Mouse (Mus musculus) hindbrain, postnatal 0 days (tissue): ENCODE data around the gene Zcchc12. TPM values are rescaled to one million over a fixed set of nuclear protein-coding genes. Genes with fewer than 3 reads are reported as not detected.

ENCODE experiments used
- ATAC-seq: fragments of 200-750 bp; cut with Nextera tagmentation; 2 replicates; pipeline ENCODE4 v1.8.0; 2017; ENCODE audit warnings: mild to moderate bottlenecking, moderate TSS enrichment, moderate library complexity
- DNase-seq: peaks from one replicate; pipeline ENCODE4 v3.0.0-alpha.2; 2015; ENCODE audit warnings: low spot score
- H3K27ac ChIP-seq: fragments of 300-500 bp; sonication (generic); 2 replicates; pipeline ENCODE4 v1.5.1; 2014; ENCODE audit warnings: mild to moderate bottlenecking
- H3K27me3 ChIP-seq: fragments of 300-500 bp; sonication (generic); 2 replicates; pipeline ENCODE4 v1.6.1; 2014; ENCODE audit warnings: low read length, mixed read lengths; ENCODE audit not compliant: insufficient read depth
- H3K36me3 ChIP-seq: fragments of 300-500 bp; sonication (generic); 2 replicates; pipeline ENCODE4 v1.6.1; 2014; ENCODE audit warnings: low read length, mixed read lengths; ENCODE audit not compliant: insufficient read depth
- H3K4me1 ChIP-seq: fragments of 300-500 bp; sonication (generic); 2 replicates; pipeline ENCODE4 v1.6.1; 2014; ENCODE audit warnings: antibody characterized with exemption, low read length, mixed read lengths; ENCODE audit not compliant: insufficient read depth
- H3K4me2 ChIP-seq: fragments of 300-500 bp; sonication (generic); 2 replicates; pipeline ENCODE4 v1.6.1; 2014; ENCODE audit warnings: low read depth, mild to moderate bottlenecking, low read length, moderate library complexity, mixed read lengths
- H3K4me3 ChIP-seq: fragments of 300-500 bp; sonication (generic); 2 replicates; pipeline ENCODE4 v1.5.1; 2014; ENCODE audit warnings: low read length
- H3K9ac ChIP-seq: fragments of 300-500 bp; sonication (generic); replicated peaks from 2 replicates; pipeline ENCODE4 v1.6.1; 2014; ENCODE audit warnings: mild to moderate bottlenecking, low read length, moderate library complexity, mixed read lengths
- H3K9me3 ChIP-seq: fragments of 300-500 bp; sonication (generic); 2 replicates; pipeline ENCODE4 v1.6.1; 2016; ENCODE audit warnings: low read length, mixed read lengths
- CTCF ChIP-seq: IDR thresholded peaks from 2 replicates; pipeline ENCODE4 v1.5.1; 2016; ENCODE audit warnings: antibody characterized with exemption, control low read depth, low read depth
- WGBS: fragments of 180-500 bp; shearing (Covaris S2); extraction: QIAGEN DNeasy Blood & Tissue Kit; methylation state at CpG from one replicate; pipeline ENCODE4 v1.1.7; 2014; 5-methylcytosine and 5-hydroxymethylcytosine counted together
- polyA plus RNA-seq: library from polyadenylated mRNA; unstranded; fragments of >200 nt; fragmentation: Nextera tagmentation; extraction: Ambion mirVana; gene quantifications from 2 replicates; pipeline ENCODE4 v1.2.1, GENCODE M21; 2015
- total RNA-seq: library from RNA; depleted of rRNA; stranded (reverse); fragments of >200 nt; gene quantifications from 2 replicates; pipeline ENCODE4 v1.2.3, GENCODE M21; 2014; rRNA removed

Zcchc12 gene
- total and polyA plus RNA-seq, 2 experiments from 2014 or later: 206 to 387 TPM

GRCm38 (mm10) chrX:36228861-36229260 is 33.2 kb downstream of the Zcchc12 start:
- Histone ChIP-seq H3K4me3 (no peak overlapping the region), H3K4me1 (no peaks in the 10 kb centered on the region), H3K9ac (no peak overlapping the region), H3K27ac (peak overlapping the region; percentile 29; the same call in 1 of the 2 replicates), H3K4me2 (no peak overlapping the region), H3K27me3 (no peaks in the 10 kb centered on the region), H3K36me3 (no peaks in the 10 kb centered on the region), H3K9me3 (no peaks in the 10 kb centered on the region)
- ATAC-seq (no peak), DNase-seq (no peak)
- WGBS: 69% methylated on average over 7 of the region's 7 CpGs
- TF ChIP-seq CTCF: no peak

- 64% methylated on average over 2 of the region's 2 CpGs for WGBS
- no peak overlapping the region for H3K9ac ChIP-seq
- no peak for DNase-seq
- H3K9me3 ChIP-seq: no peaks in the 10 kb centered on the region
- H3K27ac ChIP-seq: no peak overlapping the region
- no peak overlapping the region for H3K4me3 ChIP-seq
- TF ChIP-seq CTCF: no peak
- no peaks in the 10 kb centered on the region for H3K27me3 ChIP-seq
- H3K4me1 ChIP-seq: no peaks in the 10 kb centered on the region
- H3K4me2 ChIP-seq: no peak overlapping the region
- no peak for ATAC-seq
- no peaks in the 10 kb centered on the region for H3K36me3 ChIP-seq
Measured at GRCm38 (mm10) chrX:36229273-36229672, 33.6 kb downstream of the Zcchc12 start.

- H3K9me3 ChIP-seq: no peaks in the 10 kb centered on the region
- no peak overlapping the region for H3K4me3 ChIP-seq
- H3K9ac ChIP-seq: no peak overlapping the region
- DNase-seq (peak; percentile 1), ATAC-seq (peak; percentile 56; the same call in 1 of the 2 replicates)
- no peak for TF ChIP-seq CTCF
- no peaks in the 10 kb centered on the region for H3K36me3 ChIP-seq
- H3K4me1 ChIP-seq: no peaks in the 10 kb centered on the region
- no peaks in the 10 kb centered on the region for H3K27me3 ChIP-seq
- no peak overlapping the region for H3K4me2 ChIP-seq
- no peak overlapping the region for H3K27ac ChIP-seq
- whole genome bisulfite sequencing: 69% methylated on average over 6 of the region's 6 CpGs
Measured at GRCm38 (mm10) chrX:36235652-36236051, 39.9 kb downstream of the Zcchc12 start.

Other genes with a start within 250 kb of the Zcchc12 start
- gene Il13ra1, start 83.8 kb upstream of the Zcchc12 start, total RNA-seq: 5.8 and 8.7 TPM in 2 replicates
- 6.8 and 7.6 TPM in 2 replicates for gene Il13ra1, start 83.8 kb upstream of the Zcchc12 start, polyA plus RNA-seq
- 9.9 and 10.8 TPM in 2 replicates for gene Lonrf3, start 132.4 kb downstream of the Zcchc12 start, total RNA-seq
- gene Lonrf3, start 132.4 kb downstream of the Zcchc12 start, polyA plus RNA-seq: 0.91 and 1.1 TPM in 2 replicates
- not detected in 2 replicates for gene Gm6268, start 205.4 kb downstream of the Zcchc12 start, total RNA-seq
- gene Gm6268, start 205.4 kb downstream of the Zcchc12 start, polyA plus RNA-seq: not detected in 2 replicates